Mouse (Mus musculus) lung, adult 2 months (tissue): ENCODE measurements around the gene Rab40c.
A peak's percentile ranks its signal among the peaks of the same experiment; 100 is the strongest.

ENCODE experiments used
- CTCF ChIP-seq: fragments of 200-500 bp; IDR thresholded peaks from 2 replicates; pipeline ENCODE4 v1.5.1; 2011; ENCODE audit warnings: mild to moderate bottlenecking, low read length, control low read depth; ENCODE audit not compliant: insufficient read depth
- POLR2A ChIP-seq: fragments of 200-500 bp; IDR thresholded peaks from 2 replicates; pipeline ENCODE4 v1.6.1; 2011; ENCODE audit warnings: low read depth, mild to moderate bottlenecking, control low read depth, low read length, borderline replicate concordance; ENCODE audit errors: extremely low read depth

GRCm38 (mm10) chr17:25919786-25920642, 487 bp upstream of the Rab40c start:
- no peak for TF ChIP-seq CTCF
- TF ChIP-seq POLR2A: peak; percentile 89
